Mouse (Mus musculus) left cerebral cortex, adult 2 months (tissue): ENCODE measurements around the gene Gm525. TPM values are rescaled to one million over a fixed set of nuclear protein-coding genes. Genes with fewer than 3 reads are reported as not detected.
"Not testable (repeated sequence)": the region's sequence is repeated elsewhere in the genome, so short reads cannot be mapped to it uniquely, and the experiment has no call there.

Experiments used
- DNase-seq, 2 experiments: peaks; one replicate each; pipeline ENCODE4 v3.0.0; 2021 to 2022; ENCODE audit warnings: low spot score in 2 of 2, mixed read lengths in 1 of 2; ENCODE audit errors: extremely low spot score in 1 of 2
- H3K27ac ChIP-seq: fragments of 200-600 bp; 2 replicates; pipeline ENCODE4 v1.8.1; 2022
- H3K4me3 ChIP-seq: fragments of 200-600 bp; 2 replicates; pipeline ENCODE4 v1.8.1; 2022
- CTCF ChIP-seq: fragments of 200-600 bp; IDR thresholded peaks from 2 replicates; pipeline ENCODE4 v1.8.1; 2022; ENCODE audit warnings: antibody characterized with exemption, mild to moderate bottlenecking, moderate library complexity
- intact Hi-C: fragments of 180-260 bp; cut with DNase I; formaldehyde crosslinking; loops from one replicate; pipeline ENCODE4 v1.15.1; 2025
- total RNA-seq, 2 experiments: library from RNA; stranded (reverse); gene quantifications; 2 replicates each; pipeline ENCODE4 v1.2.3; 2021

The Gm525 gene
- total RNA-seq, 2 experiments from 2014 or later, result 0.95 TPM; not detected in 1

- intact Hi-C loops, result no loop called here
- H3K4me3 ChIP-seq, result no peak overlapping the region
- no peak overlapping the region for H3K27ac ChIP-seq
- peak; percentile 28 to 43 for DNase-seq
- peak; percentile 88 for TF ChIP-seq CTCF
Measured at GRCm38 (mm10) chr11:89084601-89085000, 11.0 kb downstream of the Gm525 start.

- TF ChIP-seq CTCF, result no peak
- Histone ChIP-seq H3K27ac (no peak overlapping the region), H3K4me3 (no peak overlapping the region)
- DNase-seq, result no peak
- intact Hi-C loops, result loop anchor here (5.0 kb wide), 1 partner anchor 216 kb away; the partner anchor contains the start of gene Nog
Measured at GRCm38 (mm10) chr11:89086208-89086809, 12.7 kb downstream of the Gm525 start.

GRCm38 (mm10) chr11:89088754-89089153, 15.1 kb downstream of the Gm525 start:
- intact Hi-C loops, result loop anchor here (5.0 kb wide), 1 partner anchor 214 kb away; the partner anchor contains the start of gene Nog
- TF ChIP-seq CTCF, result peak; percentile 29
- DNase-seq, result no peak
- H3K4me3 ChIP-seq, result no peak overlapping the region
- H3K27ac ChIP-seq, result no peak overlapping the region

- H3K27ac ChIP-seq, intact Hi-C loops, DNase-seq, H3K4me3 ChIP-seq: not testable (repeated sequence)
Measured at GRCm38 (mm10) chr11:89090359-89090758, 16.7 kb downstream of the Gm525 start.

- H3K27ac ChIP-seq, result no peak overlapping the region
- intact Hi-C loops, result no loop called here
- DNase-seq, result no peak
- no peak for TF ChIP-seq CTCF
- no peak overlapping the region for H3K4me3 ChIP-seq
Measured at GRCm38 (mm10) chr11:89092714-89093113, 19.1 kb downstream of the Gm525 start.

GRCm38 (mm10) chr11:89095306-89095705, 21.7 kb downstream of the Gm525 start:
- intact Hi-C loops, result no loop called here
- Histone ChIP-seq H3K27ac (no peak overlapping the region), H3K4me3 (no peak overlapping the region)
- no peak for DNase-seq
- TF ChIP-seq CTCF, result no peak

- DNase-seq, result not testable (repeated sequence)
Measured at GRCm38 (mm10) chr11:89097292-89097691, 23.7 kb downstream of the Gm525 start.

GRCm38 (mm10) chr11:89098083-89098835, 24.6 kb downstream of the Gm525 start:
- intact Hi-C loops, result no loop called here
- no peak overlapping the region for H3K27ac ChIP-seq
- TF ChIP-seq CTCF, result no peak
- no peak overlapping the region for H3K4me3 ChIP-seq
- no peak for DNase-seq

More at GRCm38 (mm10) chr11:89097292-89097691, 23.7 kb downstream of the Gm525 start:
- intact Hi-C loops, H3K4me3 ChIP-seq, H3K27ac ChIP-seq: not testable (repeated sequence)

- intact Hi-C loops, result no loop called here
- H3K4me3 ChIP-seq, result no peak overlapping the region
- TF ChIP-seq CTCF, result no peak
Measured at GRCm38 (mm10) chr11:89098930-89099329, 25.3 kb downstream of the Gm525 start.

GRCm38 (mm10) chr11:89100403-89100802, 26.8 kb downstream of the Gm525 start:
- intact Hi-C loops, result loop anchor here (1.0 to 10.0 kb wide), 2 partner anchors 65 to 824 kb away; no protein-coding TSS in a partner anchor
- peak; percentile 80 to 84 for DNase-seq
- TF ChIP-seq CTCF, result no peak; the same call in none of the 2 replicates
- peak overlapping the region; percentile 48 for H3K4me3 ChIP-seq
- H3K27ac ChIP-seq, result peak overlapping the region; percentile 54; the same call in 1 of the 2 replicates

More at GRCm38 (mm10) chr11:89098930-89099329, 25.3 kb downstream of the Gm525 start:
- DNase-seq, result no peak
- H3K27ac ChIP-seq, result no peak overlapping the region

- peak; percentile 47 to 56 for DNase-seq
- TF ChIP-seq CTCF, result no peak
- peak overlapping the region; percentile 48 for H3K4me3 ChIP-seq
- intact Hi-C loops, result loop anchor here (1.0 to 10.0 kb wide), 3 partner anchors 64 to 824 kb away; no protein-coding TSS in a partner anchor
- H3K27ac ChIP-seq, result peak overlapping the region; percentile 54; the same call in 1 of the 2 replicates
Measured at GRCm38 (mm10) chr11:89100826-89101321, 27.2 kb downstream of the Gm525 start.

GRCm38 (mm10) chr11:89103166-89103565, 29.5 kb downstream of the Gm525 start:
- DNase-seq, result no peak
- intact Hi-C loops, result loop anchor here (10.0 kb wide), 1 partner anchor 822 kb away; no protein-coding TSS in a partner anchor
- no peak for TF ChIP-seq CTCF
- no peak overlapping the region for H3K27ac ChIP-seq
- no peak overlapping the region for H3K4me3 ChIP-seq
